ENCODE assay signal across 24 mouse cellular contexts in genomic region chr14:25173281-25173680, GRCm38 (mm10).
A peak's percentile ranks its signal among the peaks of the same experiment; 100 is the strongest.
DNase-seq lines count a peak whose midpoint lies in the region; ATAC-seq and TF ChIP-seq lines count a peak whose summit lies in the region.
"Had no signal": no experiment of that assay in that cellular context is flagged by ENCODE, and none has a peak within 500 bp of the region (broad histone marks: within the 10 kb centered on the region; RNA-seq: fewer than 3 reads in every experiment).

No protein-coding gene starts in this region.

- ATAC-seq in intestine, embryonic 15.5 days = no peak
- no peak for ATAC-seq in intestine, postnatal 0 days
- peak; percentile 19; the same call in 1 of the 2 replicates for ATAC-seq in lung, postnatal 0 days
- no peak; the same call in 1 of the 2 replicates for ATAC-seq in intestine, embryonic 16.5 days
- ATAC-seq in stomach, postnatal 0 days (ENCODE audit: low FRiP score, low TSS enrichment) = peak; percentile 36; the same call in 1 of the 2 replicates
- ATAC-seq in neural tube, embryonic 15.5 days (ENCODE audit: low FRiP score) = no peak
- ATAC-seq: activated CD4-positive, CD25-positive, alpha-beta regulatory T cell, adult 4 months; forebrain, embryonic 13.5 days had no signal

- peak; percentile 34 for DNase-seq in lung, postnatal 0 days (ENCODE audit: low spot score)
- no peak for DNase-seq in lung, postnatal 10 days
- no peak for DNase-seq in stomach, postnatal 0 days (ENCODE audit: low spot score)
- DNase-seq in thymus, postnatal 36 days = no peak
- DNase-seq: adrenal gland, postnatal 10 days; B cell, adult 2 months; cerebellum, adult 18-20 months; cerebellum, postnatal 14 days; gastrocnemius, postnatal 10 days; heart, postnatal 14 days; kidney, adult 9 months; kidney, postnatal 25 days; liver, embryonic 13.5 days; lung, adult 2 months had no signal

- H3K9ac ChIP-seq in intestine, embryonic 15.5 days = no peak overlapping the region
- no peak overlapping the region for H3K9ac ChIP-seq in intestine, postnatal 0 days (ENCODE audit: low read depth, low read length)
- H3K9ac ChIP-seq in lung, postnatal 0 days (replicated peaks; ENCODE audit: low read depth) = no peak overlapping the region
- no peak overlapping the region for H3K9ac ChIP-seq in intestine, embryonic 16.5 days (ENCODE audit: low read depth, low read length)
- H3K9ac ChIP-seq in stomach, postnatal 0 days (ENCODE audit: low read length) = no peak overlapping the region
- no peak overlapping the region for H3K9ac ChIP-seq in neural tube, embryonic 15.5 days (replicated peaks)
- H3K9ac ChIP-seq: forebrain, embryonic 13.5 days; liver, embryonic 13.5 days had no signal

- no peak overlapping the region for H3K4me3 ChIP-seq in intestine, embryonic 15.5 days (replicated peaks)
- H3K4me3 ChIP-seq in intestine, postnatal 0 days (ENCODE audit: low read depth, low read length) = no peak overlapping the region
- no peak overlapping the region for H3K4me3 ChIP-seq in lung, postnatal 0 days (ENCODE audit: low read depth, low read length)
- no peak overlapping the region for H3K4me3 ChIP-seq in intestine, embryonic 16.5 days (ENCODE audit: low read length)
- no peak overlapping the region for H3K4me3 ChIP-seq in stomach, postnatal 0 days (ENCODE audit: low read depth, low read length)
- H3K4me3 ChIP-seq in neural tube, embryonic 15.5 days (replicated peaks) = no peak overlapping the region
- H3K4me3 ChIP-seq: forebrain, embryonic 13.5 days; liver, embryonic 13.5 days had no signal

- no peaks in the 10 kb centered on the region for H3K27me3 ChIP-seq in intestine, embryonic 15.5 days (replicated peaks)
- no peaks in the 10 kb centered on the region for H3K27me3 ChIP-seq in intestine, postnatal 0 days (replicated peaks; ENCODE audit: control insufficient read depth, insufficient read depth, low read length)
- no peaks in the 10 kb centered on the region for H3K27me3 ChIP-seq in lung, postnatal 0 days (replicated peaks; ENCODE audit: insufficient read depth, low read length)
- no peaks in the 10 kb centered on the region for H3K27me3 ChIP-seq in intestine, embryonic 16.5 days (replicated peaks; ENCODE audit: control insufficient read depth, insufficient read depth, low read length)
- no peaks in the 10 kb centered on the region for H3K27me3 ChIP-seq in stomach, postnatal 0 days (ENCODE audit: control insufficient read depth, insufficient read depth, low read length)
- no peaks in the 10 kb centered on the region for H3K27me3 ChIP-seq in neural tube, embryonic 15.5 days (replicated peaks)
- H3K27me3 ChIP-seq: CH12.LX; forebrain, embryonic 13.5 days had no signal

- no peak for TF ChIP-seq EP300 in lung, postnatal 0 days (IDR thresholded peaks at IDR 0.05)
- TF ChIP-seq EP300 in stomach, postnatal 0 days (optimal IDR thresholded peaks at IDR 0.05) = no peak

- no peak for TF ChIP-seq CTCF in intestine, postnatal 0 days (IDR thresholded peaks at IDR 0.05; ENCODE audit: low read depth)
- TF ChIP-seq CTCF in lung, postnatal 0 days (IDR thresholded peaks at IDR 0.05) = no peak
- no peak for TF ChIP-seq CTCF in stomach, postnatal 0 days (IDR thresholded peaks at IDR 0.05; ENCODE audit: low read depth)

- no peaks in the 10 kb centered on the region for H3K9me3 ChIP-seq in intestine, embryonic 15.5 days
- no peaks in the 10 kb centered on the region for H3K9me3 ChIP-seq in intestine, postnatal 0 days (ENCODE audit: control insufficient read depth)
- no peaks in the 10 kb centered on the region for H3K9me3 ChIP-seq in lung, postnatal 0 days (ENCODE audit: low read length)
- no peaks in the 10 kb centered on the region for H3K9me3 ChIP-seq in intestine, embryonic 16.5 days (ENCODE audit: control insufficient read depth, low read length)
- H3K9me3 ChIP-seq in stomach, postnatal 0 days (ENCODE audit: control insufficient read depth, low read length) = no peaks in the 10 kb centered on the region
- no peaks in the 10 kb centered on the region for H3K9me3 ChIP-seq in neural tube, embryonic 15.5 days (replicated peaks)
- H3K9me3 ChIP-seq: forebrain, embryonic 13.5 days; liver, embryonic 13.5 days had no signal

- 35% methylated on average over 6 of the region's 6 CpGs for WGBS in intestine, embryonic 15.5 days
- 43% methylated on average over 6 of the region's 6 CpGs for WGBS in intestine, postnatal 0 days
- WGBS in lung, postnatal 0 days = 22% methylated on average over 6 of the region's 6 CpGs
- 41% methylated on average over 6 of the region's 6 CpGs for WGBS in intestine, embryonic 16.5 days
- WGBS in stomach, postnatal 0 days = 29% methylated on average over 6 of the region's 6 CpGs
- 75% methylated on average over 6 of the region's 6 CpGs for WGBS in neural tube, embryonic 15.5 days

- H3K27ac ChIP-seq in intestine, embryonic 15.5 days = peak overlapping the region; percentile 15; the same call in 1 of the 2 replicates
- no peak overlapping the region for H3K27ac ChIP-seq in intestine, postnatal 0 days (ENCODE audit: low read depth, low read length)
- no peak overlapping the region for H3K27ac ChIP-seq in lung, postnatal 0 days (ENCODE audit: low read length)
- H3K27ac ChIP-seq in intestine, embryonic 16.5 days (ENCODE audit: low read length) = 0 out of 2 replicates have a peak overlapping the region, but pooled peaks have one; percentile 5
- no peak overlapping the region; the same call in 1 of the 2 replicates for H3K27ac ChIP-seq in stomach, postnatal 0 days (replicated peaks)
- H3K27ac ChIP-seq in neural tube, embryonic 15.5 days (replicated peaks) = no peak overlapping the region
- H3K27ac ChIP-seq: forebrain, embryonic 13.5 days; liver, embryonic 13.5 days had no signal

- H3K36me3 ChIP-seq in intestine, embryonic 15.5 days = no peaks in the 10 kb centered on the region
- no peaks in the 10 kb centered on the region for H3K36me3 ChIP-seq in intestine, postnatal 0 days (ENCODE audit: control insufficient read depth, insufficient read depth)
- no peaks in the 10 kb centered on the region for H3K36me3 ChIP-seq in lung, postnatal 0 days (ENCODE audit: insufficient read depth, low read length)
- no peaks in the 10 kb centered on the region for H3K36me3 ChIP-seq in intestine, embryonic 16.5 days (ENCODE audit: control insufficient read depth, insufficient read depth, low read length)
- H3K36me3 ChIP-seq in stomach, postnatal 0 days (ENCODE audit: control insufficient read depth, insufficient read depth, low read length) = no peaks in the 10 kb centered on the region
- no peaks in the 10 kb centered on the region for H3K36me3 ChIP-seq in neural tube, embryonic 15.5 days
- H3K36me3 ChIP-seq: G1E; liver, embryonic 13.5 days had no signal

- peaks cover 12% of the 10 kb centered on the region; the same call in 1 of the 2 replicates for H3K4me1 ChIP-seq in intestine, embryonic 15.5 days (replicated peaks)
- H3K4me1 ChIP-seq in intestine, postnatal 0 days (replicated peaks; ENCODE audit: control insufficient read depth, insufficient read depth, low read length) = no peaks in the 10 kb centered on the region; the same call in 1 of the 2 replicates
- H3K4me1 ChIP-seq in lung, postnatal 0 days (ENCODE audit: insufficient read depth, low read depth, low read length) = no peaks in the 10 kb centered on the region
- peaks cover 17% of the 10 kb centered on the region for H3K4me1 ChIP-seq in intestine, embryonic 16.5 days (ENCODE audit: control insufficient read depth, insufficient read depth, low read length)
- H3K4me1 ChIP-seq in stomach, postnatal 0 days (replicated peaks; ENCODE audit: control insufficient read depth, insufficient read depth) = peaks cover 2% of the 10 kb centered on the region; the same call in 1 of the 2 replicates
- no peaks in the 10 kb centered on the region for H3K4me1 ChIP-seq in neural tube, embryonic 15.5 days
- H3K4me1 ChIP-seq: liver, embryonic 13.5 days had no signal

- H3K4me2 ChIP-seq in intestine, embryonic 15.5 days (replicated peaks) = no peak overlapping the region
- no peak overlapping the region for H3K4me2 ChIP-seq in intestine, postnatal 0 days (replicated peaks; ENCODE audit: low read depth)
- H3K4me2 ChIP-seq in lung, postnatal 0 days (replicated peaks; ENCODE audit: low read depth, low read length) = no peak overlapping the region
- no peak overlapping the region for H3K4me2 ChIP-seq in intestine, embryonic 16.5 days (ENCODE audit: low read depth, low read length)
- no peak overlapping the region for H3K4me2 ChIP-seq in stomach, postnatal 0 days (replicated peaks; ENCODE audit: low read depth)
- H3K4me2 ChIP-seq in neural tube, embryonic 15.5 days = no peak overlapping the region
- H3K4me2 ChIP-seq: forebrain, embryonic 13.5 days; heart, embryonic 11.5 days; liver, embryonic 13.5 days; midbrain, embryonic 11.5 days had no signal

Comparison
In these comparisons a context has a peak if more than half of its experiments do, and no peak if none do; other contexts are left out.
1. H3K27ac ChIP-seq: peak in intestine, embryonic 15.5 days (single experiment) and intestine, embryonic 16.5 days (single experiment); none in intestine, postnatal 0 days (single experiment), lung, postnatal 0 days (single experiment), stomach, postnatal 0 days (single experiment) and neural tube, embryonic 15.5 days (single experiment).
2. ATAC-seq: peak in lung, postnatal 0 days (single experiment) and stomach, postnatal 0 days (single experiment); none in intestine, embryonic 15.5 days (single experiment), intestine, postnatal 0 days (single experiment), intestine, embryonic 16.5 days (single experiment) and neural tube, embryonic 15.5 days (single experiment).